Mouse (Mus musculus) spleen, adult 2 months (tissue): ENCODE data around the gene A130010J15Rik.

Source experiments
- CTCF ChIP-seq: fragments of 200-500 bp; IDR thresholded peaks from 2 replicates; pipeline ENCODE4 v1.5.1; 2011; ENCODE audit warnings: mild to moderate bottlenecking, inconsistent platforms; ENCODE audit not compliant: insufficient read depth, insufficient read length, insufficient replicate concordance; ENCODE audit errors: extremely low read depth
- POLR2A ChIP-seq: fragments of 200-500 bp; IDR thresholded peaks from 2 replicates; pipeline ENCODE4 v1.6.1; 2011; ENCODE audit warnings: low read depth, low read length, inconsistent platforms

GRCm38 (mm10) chr1:193125835-193126234 lies 42.0 kb upstream of the A130010J15Rik start:
- TF ChIP-seq CTCF (no peak), POLR2A (no peak)
